Mouse (Mus musculus): ENCODE results near the gene Pik3c2g.

- TF ChIP-seq POLR2AphosphoS2 (IDR thresholded peaks at IDR 0.05; ENCODE audit: insufficient read length, low read depth) (no peak), USF1 (IDR thresholded peaks at IDR 0.05; ENCODE audit: low read depth) (no peak), POLR2A (IDR thresholded peaks at IDR 0.05; ENCODE audit: insufficient read length, low read depth) (no peak), MAX (IDR thresholded peaks at IDR 0.05; ENCODE audit: low read depth) (no peak), E2F4 (IDR thresholded peaks at IDR 0.05; ENCODE audit: insufficient read depth) (no peak), REST (IDR thresholded peaks at IDR 0.05; ENCODE audit: insufficient read depth, insufficient read length) (no peak), TCF3 (IDR thresholded peaks at IDR 0.05; ENCODE audit: insufficient read length, low read depth) (no peak), TCF12 (IDR thresholded peaks at IDR 0.05; ENCODE audit: insufficient read depth, poor library complexity, severe bottlenecking) (no peak), MYOG (IDR thresholded peaks at IDR 0.05; ENCODE audit: control insufficient read depth in 1 of 3, insufficient read depth in 1 of 3, insufficient read length in 2 of 3, low read depth in 2 of 3) (no peak)
These were observed 399.5 kb downstream of the Pik3c2g start for GRCm38 (mm10) chr6:139986564-139986963.
